Mouse (Mus musculus) limb, embryonic 12.5 days (tissue): ENCODE measurements around the gene Gmds. TPM values are rescaled to one million over a fixed set of nuclear protein-coding genes. Genes with fewer than 3 reads are reported as not detected.
A peak's percentile ranks its signal among the peaks of the same experiment; 100 is the strongest.

Source experiments
- ATAC-seq: fragments of 200-750 bp; cut with Nextera tagmentation; 2 replicates; pipeline ENCODE4 v1.8.0; 2017; ENCODE audit warnings: low read depth, moderate TSS enrichment; ENCODE audit not compliant: insufficient number of reproducible peaks, insufficient read depth, low FRiP score, low TSS enrichment
- H3K27ac ChIP-seq: fragments of 300-500 bp; sonication (generic); 2 replicates; pipeline ENCODE4 v1.5.1; 2016; ENCODE audit warnings: mild to moderate bottlenecking, moderate library complexity
- H3K27me3 ChIP-seq: fragments of 300-500 bp; sonication (generic); 2 replicates; pipeline ENCODE4 v1.6.1; 2016; ENCODE audit warnings: mild to moderate bottlenecking, moderate library complexity
- H3K36me3 ChIP-seq: fragments of 300-500 bp; sonication (generic); 2 replicates; pipeline ENCODE4 v1.6.1; 2016; ENCODE audit warnings: mild to moderate bottlenecking, moderate library complexity
- H3K4me1 ChIP-seq: fragments of 300-500 bp; sonication (generic); replicated peaks from 2 replicates; pipeline ENCODE4 v1.6.1; 2016
- H3K4me2 ChIP-seq: fragments of 300-500 bp; sonication (generic); 2 replicates; pipeline ENCODE4 v1.6.1; 2016; ENCODE audit warnings: mild to moderate bottlenecking, moderate library complexity
- H3K4me3 ChIP-seq: fragments of 300-500 bp; sonication (generic); replicated peaks from 2 replicates; pipeline ENCODE4 v1.5.1; 2016; ENCODE audit warnings: mild to moderate bottlenecking
- H3K9ac ChIP-seq: fragments of 300-500 bp; sonication (generic); replicated peaks from 2 replicates; pipeline ENCODE4 v1.6.1; 2016; ENCODE audit warnings: mild to moderate bottlenecking, moderate library complexity
- H3K9me3 ChIP-seq: fragments of 300-500 bp; sonication (generic); 2 replicates; pipeline ENCODE4 v1.6.1; 2016; ENCODE audit warnings: mild to moderate bottlenecking, moderate library complexity
- WGBS: fragments of 180-500 bp; shearing (Covaris S2); methylation state at CpG from one replicate; pipeline ENCODE4 v1.1.7; 2016; 5-methylcytosine and 5-hydroxymethylcytosine counted together
- polyA plus RNA-seq: library from polyadenylated mRNA; unstranded; fragments of >200 nt; fragmentation: Nextera tagmentation; extraction: Ambion mirVana; gene quantifications from 2 replicates; pipeline ENCODE4 v1.2.1, GENCODE M21; 2016

The Gmds gene
- polyA plus RNA-seq, 1 experiment from 2014 or later: 37.3 TPM

GRCm38 (mm10) chr13:32213702-32214452 is 124.7 kb downstream of the Gmds start:
- no peaks in the 10 kb centered on the region for H3K36me3 ChIP-seq
- peaks cover 3% of the 10 kb centered on the region; the same call in 1 of the 2 replicates for H3K4me1 ChIP-seq
- no peak overlapping the region for H3K9ac ChIP-seq
- no peak overlapping the region for H3K27ac ChIP-seq
- no peaks in the 10 kb centered on the region for H3K9me3 ChIP-seq
- peaks cover 18% of the 10 kb centered on the region for H3K27me3 ChIP-seq
- no peak overlapping the region for H3K4me2 ChIP-seq
- WGBS: 50% methylated on average over 9 of the region's 9 CpGs
- no peak for ATAC-seq
- no peak overlapping the region for H3K4me3 ChIP-seq

GRCm38 (mm10) chr13:32212125-32212524 is 126.4 kb downstream of the Gmds start:
- no peak overlapping the region for H3K4me2 ChIP-seq
- H3K9me3 ChIP-seq: no peaks in the 10 kb centered on the region
- peaks cover 12% of the 10 kb centered on the region for H3K27me3 ChIP-seq
- no peak overlapping the region for H3K4me3 ChIP-seq
- no peak overlapping the region for H3K9ac ChIP-seq
- no peak overlapping the region for H3K27ac ChIP-seq
- 79% methylated on average over 2 of the region's 2 CpGs for WGBS
- peaks cover 3% of the 10 kb centered on the region; the same call in 1 of the 2 replicates for H3K4me1 ChIP-seq
- H3K36me3 ChIP-seq: no peaks in the 10 kb centered on the region
- no peak for ATAC-seq

- H3K4me2 ChIP-seq: no peak overlapping the region
- H3K36me3 ChIP-seq: no peaks in the 10 kb centered on the region
- no peak overlapping the region for H3K27ac ChIP-seq
- H3K4me3 ChIP-seq: no peak overlapping the region
- 62% methylated on average over 5 of the region's 5 CpGs for WGBS
- ATAC-seq: no peak
- no peaks in the 10 kb centered on the region for H3K4me1 ChIP-seq
- H3K9ac ChIP-seq: no peak overlapping the region
- H3K27me3 ChIP-seq: peaks cover 13% of the 10 kb centered on the region; the same call in 1 of the 2 replicates
- no peaks in the 10 kb centered on the region for H3K9me3 ChIP-seq
Observed at GRCm38 (mm10) chr13:32207172-32207908, 131.2 kb downstream of the Gmds start.

GRCm38 (mm10) chr13:32179906-32180305 is 158.6 kb downstream of the Gmds start:
- WGBS: 28% methylated on average over 3 of the region's 3 CpGs
- Histone ChIP-seq H3K9me3 (0 out of 2 replicates have a peak, but pooled peaks cover 6% of the 10 kb centered on the region), H3K36me3 (no peaks in the 10 kb centered on the region), H3K27ac (peak overlapping the region; percentile 57; the same call in 1 of the 2 replicates), H3K4me1 (peaks cover 7% of the 10 kb centered on the region; the same call in 1 of the 2 replicates), H3K4me2 (no peak overlapping the region), H3K27me3 (no peaks in the 10 kb centered on the region), H3K4me3 (no peak overlapping the region), H3K9ac (no peak overlapping the region)
- no peak for ATAC-seq

- Histone ChIP-seq H3K4me1 (peaks cover 7% of the 10 kb centered on the region; the same call in 1 of the 2 replicates), H3K27me3 (no peaks in the 10 kb centered on the region), H3K9me3 (0 out of 2 replicates have a peak, but pooled peaks cover 6% of the 10 kb centered on the region), H3K4me3 (no peak overlapping the region), H3K4me2 (no peak overlapping the region), H3K36me3 (no peaks in the 10 kb centered on the region), H3K9ac (no peak overlapping the region), H3K27ac (no peak overlapping the region)
- ATAC-seq: no peak
- WGBS: 89% methylated on average over 1 of the region's 1 CpGs
Observed at GRCm38 (mm10) chr13:32178682-32179081, 159.9 kb downstream of the Gmds start.

GRCm38 (mm10) chr13:32177852-32178453 is 160.6 kb downstream of the Gmds start:
- no peaks in the 10 kb centered on the region for H3K27me3 ChIP-seq
- 47% methylated on average over 2 of the region's 2 CpGs for WGBS
- no peaks in the 10 kb centered on the region for H3K36me3 ChIP-seq
- no peak for ATAC-seq
- H3K4me1 ChIP-seq: peaks cover 7% of the 10 kb centered on the region; the same call in 1 of the 2 replicates
- H3K9me3 ChIP-seq: 0 out of 2 replicates have a peak, but pooled peaks cover 6% of the 10 kb centered on the region
- no peak overlapping the region for H3K4me3 ChIP-seq
- no peak overlapping the region for H3K27ac ChIP-seq
- no peak overlapping the region for H3K9ac ChIP-seq
- no peak overlapping the region for H3K4me2 ChIP-seq

GRCm38 (mm10) chr13:32175028-32175427 is 163.5 kb downstream of the Gmds start:
- Histone ChIP-seq H3K4me2 (no peak overlapping the region), H3K9me3 (no peaks in the 10 kb centered on the region), H3K4me3 (no peak overlapping the region), H3K4me1 (peaks cover 4% of the 10 kb centered on the region; the same call in 1 of the 2 replicates), H3K27me3 (no peaks in the 10 kb centered on the region), H3K36me3 (no peaks in the 10 kb centered on the region), H3K9ac (no peak overlapping the region), H3K27ac (no peak overlapping the region)
- 80% methylated on average over 2 of the region's 2 CpGs for WGBS
- ATAC-seq: no peak

GRCm38 (mm10) chr13:32169173-32169572 is 169.4 kb downstream of the Gmds start:
- no peak for ATAC-seq
- H3K36me3 ChIP-seq: no peaks in the 10 kb centered on the region
- H3K27ac ChIP-seq: no peak overlapping the region
- H3K4me2 ChIP-seq: no peak overlapping the region
- H3K4me1 ChIP-seq: peaks cover 6% of the 10 kb centered on the region; the same call in 1 of the 2 replicates
- 11% methylated on average over 5 of the region's 5 CpGs for WGBS
- no peaks in the 10 kb centered on the region for H3K9me3 ChIP-seq
- H3K27me3 ChIP-seq: peaks cover 3% of the 10 kb centered on the region; the same call in 1 of the 2 replicates
- H3K4me3 ChIP-seq: no peak overlapping the region
- no peak overlapping the region for H3K9ac ChIP-seq

GRCm38 (mm10) chr13:32167806-32168205 is 170.7 kb downstream of the Gmds start:
- 71% methylated on average over 6 of the region's 6 CpGs for WGBS
- Histone ChIP-seq H3K9me3 (no peaks in the 10 kb centered on the region), H3K4me2 (no peak overlapping the region), H3K36me3 (no peaks in the 10 kb centered on the region), H3K4me3 (no peak overlapping the region), H3K9ac (no peak overlapping the region), H3K27ac (no peak overlapping the region), H3K27me3 (peaks cover 3% of the 10 kb centered on the region; the same call in 1 of the 2 replicates), H3K4me1 (peaks cover 6% of the 10 kb centered on the region; the same call in 1 of the 2 replicates)
- no peak for ATAC-seq

- Histone ChIP-seq H3K27me3 (peaks cover 3% of the 10 kb centered on the region; the same call in 1 of the 2 replicates), H3K4me2 (no peak overlapping the region)
- WGBS: 57% methylated on average over 2 of the region's 2 CpGs
Observed at GRCm38 (mm10) chr13:32165581-32165980, 173.0 kb downstream of the Gmds start.

GRCm38 (mm10) chr13:32161567-32161966 is 177.0 kb downstream of the Gmds start:
- H3K4me2 ChIP-seq: no peak overlapping the region
- H3K27ac ChIP-seq: no peak overlapping the region
- no peak for ATAC-seq
- no peak overlapping the region for H3K9ac ChIP-seq
- H3K4me1 ChIP-seq: peaks cover 4% of the 10 kb centered on the region; the same call in 1 of the 2 replicates
- 9% methylated on average over 2 of the region's 2 CpGs for WGBS
- H3K27me3 ChIP-seq: no peaks in the 10 kb centered on the region; the same call in 1 of the 2 replicates
- no peaks in the 10 kb centered on the region for H3K36me3 ChIP-seq
- no peak overlapping the region for H3K4me3 ChIP-seq
- no peaks in the 10 kb centered on the region for H3K9me3 ChIP-seq

More at GRCm38 (mm10) chr13:32165581-32165980, 173.0 kb downstream of the Gmds start:
- Histone ChIP-seq H3K9me3 (no peaks in the 10 kb centered on the region), H3K4me1 (peaks cover 10% of the 10 kb centered on the region), H3K9ac (no peak overlapping the region), H3K36me3 (no peaks in the 10 kb centered on the region), H3K4me3 (no peak overlapping the region), H3K27ac (no peak overlapping the region)
- no peak for ATAC-seq
